Comparison of ENCODE assay signal across 8 mouse cellular contexts in genomic region chr10:111472686-111473510, GRCm38 (mm10). TPM values are rescaled to one million over a fixed set of nuclear protein-coding genes. Genes with fewer than 3 reads are reported as not detected.
A peak's percentile ranks its signal among the peaks of the same experiment; 100 is the strongest.
DNase-seq lines count a peak whose midpoint lies in the region; ATAC-seq and TF ChIP-seq lines count a peak whose summit lies in the region.

Gene Nap1l1 (plus strand): TSS chr10:111473223.

- H3K4me2 ChIP-seq in heart, embryonic 12.5 days = peak within 1 kb of the TSS; percentile 87
- peak within 1 kb of the TSS; percentile 80 for H3K4me2 ChIP-seq in kidney, postnatal 0 days (ENCODE audit: low read length)
- H3K4me2 ChIP-seq in liver, embryonic 11.5 days = peak within 1 kb of the TSS; percentile 82
- peak within 1 kb of the TSS; percentile 72 for H3K4me2 ChIP-seq in stomach, embryonic 14.5 days (replicated peaks; ENCODE audit: low read depth, low read length)

- H3K4me1 ChIP-seq in heart, embryonic 12.5 days (replicated peaks) = peaks cover 21% of the 10 kb centered on the region
- no peaks in the 10 kb centered on the region for H3K4me1 ChIP-seq in kidney, postnatal 0 days (replicated peaks; ENCODE audit: insufficient read depth, low read length)
- H3K4me1 ChIP-seq in liver, embryonic 11.5 days (replicated peaks; ENCODE audit: control insufficient read depth, insufficient read depth, low read length) = peaks cover 33% of the 10 kb centered on the region
- H3K4me1 ChIP-seq in stomach, embryonic 14.5 days (ENCODE audit: control insufficient read depth, insufficient read depth, low read length) = peaks cover 20% of the 10 kb centered on the region

- TF ChIP-seq CTCF in kidney, postnatal 0 days (IDR thresholded peaks at IDR 0.05; ENCODE audit: low read depth) = no peak

- H3K27ac ChIP-seq in heart, embryonic 12.5 days (ENCODE audit: poor library complexity, severe bottlenecking) = peak within 1 kb of the TSS; percentile 90
- peak within 1 kb of the TSS; percentile 90 for H3K27ac ChIP-seq in kidney, postnatal 0 days
- peak within 1 kb of the TSS; percentile 91 for H3K27ac ChIP-seq in liver, embryonic 11.5 days (ENCODE audit: low read depth, low read length)
- H3K27ac ChIP-seq in stomach, embryonic 14.5 days (ENCODE audit: low read length) = peak within 1 kb of the TSS; percentile 89

- H3K9me3 ChIP-seq in heart, embryonic 12.5 days (replicated peaks) = no peaks in the 10 kb centered on the region
- H3K9me3 ChIP-seq in kidney, postnatal 0 days (replicated peaks; ENCODE audit: low read length) = no peaks in the 10 kb centered on the region
- no peaks in the 10 kb centered on the region for H3K9me3 ChIP-seq in liver, embryonic 11.5 days (ENCODE audit: control insufficient read depth, low read length)
- no peaks in the 10 kb centered on the region for H3K9me3 ChIP-seq in stomach, embryonic 14.5 days (ENCODE audit: control insufficient read depth, low read depth, low read length)

- peak within 1 kb of the TSS; percentile 99 for H3K9ac ChIP-seq in heart, embryonic 12.5 days
- peak within 1 kb of the TSS; percentile 92 for H3K9ac ChIP-seq in kidney, postnatal 0 days (ENCODE audit: low read depth, low read length)
- peak within 1 kb of the TSS; percentile 97 for H3K9ac ChIP-seq in liver, embryonic 11.5 days (ENCODE audit: low read depth, low read length)
- peak within 1 kb of the TSS; percentile 95 for H3K9ac ChIP-seq in stomach, embryonic 14.5 days (replicated peaks; ENCODE audit: low read depth, low read length)

- peak; percentile 95 for ATAC-seq in erythroid progenitor cell, adult 5-6 weeks (replicated peaks; ENCODE audit: low FRiP score, poor library complexity, severe bottlenecking)
- peak; percentile 99 for ATAC-seq in heart, embryonic 12.5 days (ENCODE audit: insufficient number of reproducible peaks, low FRiP score)
- ATAC-seq in kidney, postnatal 0 days (replicated peaks; ENCODE audit: low FRiP score, low read depth) = peak; percentile 100
- peak; percentile 98 for ATAC-seq in liver, embryonic 11.5 days (replicated peaks; ENCODE audit: low FRiP score)
- peak; percentile 99 for ATAC-seq in stomach, embryonic 14.5 days (ENCODE audit: insufficient number of reproducible peaks, insufficient read depth, low FRiP score, low read depth)

- DNase-seq in CD4-positive helper T cell, adult 2 months (ENCODE audit: low read depth, low spot score) = peak; percentile 98
- DNase-seq in brain, embryonic 18.5 days (ENCODE audit: low read depth, low spot score) = peak; percentile 96
- DNase-seq in kidney, postnatal 0 days (ENCODE audit: low spot score) = peak; percentile 97
- DNase-seq in liver, embryonic 11.5 days (ENCODE audit: low spot score) = peak; percentile 97
- DNase-seq in naive thymus-derived CD4-positive, alpha-beta T cell, adult 2 months (ENCODE audit: low read depth) = peak; percentile 98

- peak within 1 kb of the TSS; percentile 97 for H3K4me3 ChIP-seq in heart, embryonic 12.5 days
- peak within 1 kb of the TSS; percentile 97 for H3K4me3 ChIP-seq in kidney, postnatal 0 days (replicated peaks; ENCODE audit: low read depth, low read length)
- H3K4me3 ChIP-seq in liver, embryonic 11.5 days (ENCODE audit: low read depth, low read length) = peak within 1 kb of the TSS; percentile 99
- peak within 1 kb of the TSS; percentile 89 for H3K4me3 ChIP-seq in stomach, embryonic 14.5 days (ENCODE audit: low read depth, low read length)

- H3K36me3 ChIP-seq in heart, embryonic 12.5 days = peaks cover 6% of the 10 kb centered on the region
- H3K36me3 ChIP-seq in kidney, postnatal 0 days (ENCODE audit: insufficient read depth, low read length) = no peaks in the 10 kb centered on the region
- peaks cover 3% of the 10 kb centered on the region; the same call in 1 of the 2 replicates for H3K36me3 ChIP-seq in liver, embryonic 11.5 days (ENCODE audit: control insufficient read depth, insufficient read depth, low read length)
- no peaks in the 10 kb centered on the region for H3K36me3 ChIP-seq in stomach, embryonic 14.5 days (ENCODE audit: control insufficient read depth, insufficient read depth, low read length)

- no peaks in the 10 kb centered on the region for H3K27me3 ChIP-seq in heart, embryonic 12.5 days (replicated peaks)
- H3K27me3 ChIP-seq in kidney, postnatal 0 days (ENCODE audit: insufficient read depth, low read length) = no peaks in the 10 kb centered on the region
- no peaks in the 10 kb centered on the region for H3K27me3 ChIP-seq in liver, embryonic 11.5 days (replicated peaks; ENCODE audit: control insufficient read depth, insufficient read depth, low read length)
- no peaks in the 10 kb centered on the region for H3K27me3 ChIP-seq in stomach, embryonic 14.5 days (ENCODE audit: control insufficient read depth, insufficient read depth, low read length)

- WGBS in heart, embryonic 12.5 days = 1% methylated on average over 66 of the region's 80 CpGs
- under 1% methylated on average over 69 of the region's 80 CpGs for WGBS in kidney, postnatal 0 days
- 2% methylated on average over 75 of the region's 80 CpGs for WGBS in liver, embryonic 11.5 days
- under 1% methylated on average over 80 of the region's 80 CpGs for WGBS in stomach, embryonic 14.5 days

RNA-seq across cellular contexts. Expression of gene Nap1l1, which starts in this region (rescaled TPM):
- 170 and 182 TPM in 2 replicates for total RNA-seq in erythroid progenitor cell, adult 5-6 weeks (2015; ENCODE audit: low replicate concordance)
- 199 and 208 TPM in 2 replicates for total RNA-seq in erythroid progenitor cell, adult 5-6 weeks (2017; ENCODE audit: low replicate concordance)
- 166 and 167 TPM in 2 replicates for polyA plus RNA-seq in heart, embryonic 12.5 days (2016; fragmentation: Nextera tagmentation; extraction: Ambion mirVana)
- polyA plus RNA-seq in kidney, postnatal 0 days (2015; fragmentation: Nextera tagmentation; extraction: Ambion mirVana) = 171 and 174 TPM in 2 replicates
- 313 and 324 TPM in 2 replicates for polyA plus RNA-seq in liver, embryonic 11.5 days (2014; fragmentation: Nextera tagmentation; extraction: Ambion mirVana)
- 272 and 277 TPM in 2 replicates for polyA plus RNA-seq in stomach, embryonic 14.5 days (2014; fragmentation: Nextera tagmentation; extraction: Ambion mirVana)

Comparison
In these comparisons a context has a peak if more than half of its experiments do, and no peak if none do; other contexts are left out.
1. Peak in every context shown above with its lines: DNase-seq, ATAC-seq, H3K4me3 ChIP-seq and H3K27ac ChIP-seq.